Mouse (Mus musculus): ENCODE measurements around the gene Zfp683. TPM values are rescaled to one million over a fixed set of nuclear protein-coding genes. Genes with fewer than 3 reads are reported as not detected.

Gene Zfp683
- not detected in 2 replicates for polyA plus RNA-seq (2012; ENCODE audit: insufficient read depth, insufficient read length, low replicate concordance, missing spikeins)

DNA sequence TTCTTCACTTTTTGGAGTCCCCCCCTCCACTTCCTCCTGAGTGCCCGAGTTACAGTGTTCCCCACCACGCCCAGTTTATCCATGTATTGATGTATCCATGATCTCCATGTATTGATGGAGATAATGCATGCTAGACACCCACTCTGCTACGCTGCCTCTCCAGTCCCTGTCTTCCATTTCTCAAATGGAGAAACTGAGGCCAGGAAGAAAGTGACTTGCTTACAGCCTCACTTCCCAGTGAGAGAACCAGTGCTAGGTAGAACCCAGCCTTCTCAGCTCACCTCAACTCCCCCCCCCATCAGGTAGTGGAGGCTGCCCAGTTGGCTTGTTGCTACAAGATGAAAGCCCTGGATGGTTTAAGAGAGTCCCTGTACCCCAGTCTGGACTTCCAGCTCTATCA lies at the start of gene Zfp683:
Gene Zfp683 (plus strand): TSS at position 301 of the 400 bp plus-strand sequence.
- WGBS: 84% methylated on average over 3 of the region's 3 CpGs
- no peak within 1 kb of the TSS for H3K27ac ChIP-seq (ENCODE audit: insufficient read depth, low read depth, low read length)
- TF ChIP-seq CTCF (IDR thresholded peaks at IDR 0.05; ENCODE audit: insufficient read depth, low read depth, low read length): no peak
- TF ChIP-seq POLR2A (IDR thresholded peaks at IDR 0.05; ENCODE audit: insufficient read depth, low read depth, low read length): no peak
- peaks cover 5% of the 10 kb centered on the region for H3K4me1 ChIP-seq (ENCODE audit: control insufficient read depth, insufficient read depth, low read length)
- H3K4me3 ChIP-seq (ENCODE audit: insufficient read depth, low read depth, low read length): no peak within 1 kb of the TSS

DNA sequence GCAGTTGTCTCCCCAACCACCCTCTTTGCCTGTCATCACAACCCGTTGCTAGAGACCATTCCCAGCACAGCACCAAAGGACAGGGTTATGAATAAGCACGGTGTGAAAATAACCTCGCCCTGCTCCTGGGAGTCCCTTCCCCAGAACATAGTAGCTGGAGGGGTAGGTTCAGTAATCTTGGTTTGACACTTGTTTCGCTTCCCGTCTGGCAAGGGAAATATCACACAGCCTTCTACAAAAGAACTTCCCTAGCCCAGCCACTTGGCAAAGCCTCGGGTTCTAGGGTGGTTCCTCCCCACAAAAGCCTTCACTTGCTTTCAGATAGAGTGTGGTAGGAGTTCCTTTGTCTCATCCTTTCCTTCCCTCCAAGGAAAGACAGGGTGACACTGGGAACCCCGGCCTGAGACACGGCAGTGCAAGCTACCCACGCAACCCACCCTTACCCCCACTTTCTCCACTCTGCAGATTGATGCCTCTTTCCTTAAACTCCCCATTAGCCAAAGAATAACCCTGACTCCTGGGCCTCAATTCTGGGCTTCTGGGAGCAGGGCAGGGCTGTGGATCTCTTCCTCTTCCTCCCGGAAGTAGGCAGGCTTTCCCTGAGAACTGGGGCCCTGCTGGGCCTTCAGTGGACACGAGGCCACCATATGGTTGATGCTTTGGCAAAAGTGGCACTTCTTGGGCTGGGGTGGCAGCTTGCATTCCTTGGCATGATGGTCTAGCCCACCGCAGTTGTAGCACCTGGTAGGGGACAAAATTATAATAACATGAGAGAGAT lies 47.9 kb upstream of the Zfp683 start:
- TF ChIP-seq POLR2A (IDR thresholded peaks at IDR 0.05; ENCODE audit: insufficient read depth, low read depth, low read length) (no peak), CTCF (IDR thresholded peaks at IDR 0.05; ENCODE audit: insufficient read depth, low read depth, low read length) (no peak)
- Histone ChIP-seq H3K27ac (ENCODE audit: insufficient read depth, low read depth, low read length) (no peak overlapping the region), H3K4me1 (ENCODE audit: control insufficient read depth, insufficient read depth, low read length) (no peaks in the 10 kb centered on the region), H3K4me3 (ENCODE audit: insufficient read depth, low read depth, low read length) (no peak overlapping the region)
- WGBS: 64% methylated on average over 12 of the region's 12 CpGs

DNA sequence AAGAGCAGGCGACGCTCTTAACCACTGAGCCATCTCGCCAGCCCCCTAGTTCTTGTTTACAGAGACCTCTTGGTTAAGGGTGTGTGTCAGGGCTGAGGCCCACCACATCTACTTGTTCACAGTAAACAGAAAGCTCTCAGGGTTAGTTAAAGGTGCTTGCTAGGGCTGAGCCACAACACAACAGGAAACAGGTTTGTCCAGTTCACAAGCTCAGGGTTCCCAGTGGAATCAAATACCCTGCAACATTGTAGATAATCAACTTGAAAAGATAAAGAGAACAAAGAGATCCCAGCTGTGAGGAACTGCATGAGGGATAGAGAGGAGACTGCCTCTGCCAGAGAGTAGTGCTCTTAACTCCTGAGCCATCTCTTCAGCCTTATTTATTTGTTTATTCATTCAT lies 46.8 kb upstream of the Zfp683 start:
- Histone ChIP-seq H3K4me3 (ENCODE audit: insufficient read depth, low read depth, low read length) (no peak overlapping the region), H3K27ac (ENCODE audit: insufficient read depth, low read depth, low read length) (no peak overlapping the region), H3K4me1 (ENCODE audit: control insufficient read depth, insufficient read depth, low read length) (no peaks in the 10 kb centered on the region)
- WGBS: 93% methylated on average over 3 of the region's 3 CpGs
- TF ChIP-seq POLR2A (IDR thresholded peaks at IDR 0.05; ENCODE audit: insufficient read depth, low read depth, low read length): no peak
- TF ChIP-seq CTCF (IDR thresholded peaks at IDR 0.05; ENCODE audit: insufficient read depth, low read depth, low read length): no peak

DNA sequence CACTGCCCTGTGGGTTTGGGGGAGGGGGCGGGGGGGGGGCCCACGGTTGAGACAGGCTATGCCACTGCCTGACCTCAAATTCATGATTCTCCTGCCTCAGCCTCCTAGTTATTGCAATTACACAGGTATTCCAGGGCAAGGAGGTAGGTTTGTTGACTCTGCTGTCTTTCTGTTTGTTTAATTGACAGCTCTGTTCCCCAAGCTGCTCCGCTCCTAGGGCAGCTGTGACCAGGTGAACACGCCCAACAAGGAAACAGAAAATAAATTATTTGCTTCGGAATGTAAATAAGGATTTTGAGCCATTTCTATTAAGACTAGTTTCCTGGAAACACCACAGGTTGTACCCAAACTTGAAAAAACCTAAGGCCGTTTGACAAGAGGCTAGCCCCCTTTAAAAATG lies 43.9 kb upstream of the Zfp683 start:
- WGBS: 61% methylated on average over 6 of the region's 6 CpGs
- H3K4me1 ChIP-seq (ENCODE audit: control insufficient read depth, insufficient read depth, low read length): no peaks in the 10 kb centered on the region
- no peak overlapping the region for H3K4me3 ChIP-seq (ENCODE audit: insufficient read depth, low read depth, low read length)
- TF ChIP-seq POLR2A (IDR thresholded peaks at IDR 0.05; ENCODE audit: insufficient read depth, low read depth, low read length): no peak
- no peak for TF ChIP-seq CTCF (IDR thresholded peaks at IDR 0.05; ENCODE audit: insufficient read depth, low read depth, low read length)
- no peak overlapping the region for H3K27ac ChIP-seq (ENCODE audit: insufficient read depth, low read depth, low read length)

DNA sequence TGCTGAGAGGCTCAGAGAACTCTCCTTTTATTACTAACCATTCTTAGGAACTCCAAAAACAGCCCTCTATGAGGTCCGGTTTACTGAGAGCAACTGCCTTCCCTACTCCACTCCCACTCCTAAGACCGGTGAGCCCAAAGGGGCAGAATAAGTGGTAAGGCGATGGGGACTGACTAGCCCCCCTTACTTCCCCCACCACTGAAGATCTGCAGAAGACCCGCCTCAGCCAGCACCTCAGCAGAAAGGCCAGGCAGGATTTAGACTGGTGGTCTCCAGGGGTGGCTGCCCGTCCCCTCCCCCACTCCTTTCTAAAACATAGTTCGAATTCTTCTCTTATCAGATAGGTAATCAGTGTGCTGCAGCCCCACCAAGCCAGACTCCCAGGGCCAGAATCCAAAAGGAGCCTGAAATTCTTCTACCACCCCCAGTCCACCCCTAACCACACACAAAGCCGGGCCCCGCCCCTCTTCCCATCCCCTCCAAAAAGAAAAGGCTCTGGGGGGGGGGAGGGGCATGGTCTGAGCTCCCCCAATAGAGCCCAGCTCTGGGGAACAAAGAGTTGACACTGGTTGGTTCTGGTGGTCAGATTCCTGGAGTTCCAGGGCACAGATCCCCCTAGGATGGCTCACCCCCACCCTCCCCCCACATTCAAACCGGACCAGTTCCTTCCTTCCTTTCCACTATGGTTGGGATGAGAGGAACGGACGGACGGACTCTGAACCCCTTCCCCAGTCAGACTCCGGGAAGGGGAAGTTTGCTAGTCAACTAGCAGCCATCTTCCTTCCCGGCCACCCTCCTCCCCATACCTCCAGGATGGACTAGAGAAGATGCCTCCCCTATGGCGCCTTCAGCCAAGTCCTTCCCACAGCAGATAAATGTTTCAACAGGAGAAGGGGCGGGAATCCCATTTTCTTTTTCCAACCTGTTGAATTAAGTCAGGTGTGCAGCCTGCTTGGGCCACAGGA lies 41.9 kb upstream of the Zfp683 start:
- WGBS: 22% methylated on average over 16 of the region's 16 CpGs

DNA sequence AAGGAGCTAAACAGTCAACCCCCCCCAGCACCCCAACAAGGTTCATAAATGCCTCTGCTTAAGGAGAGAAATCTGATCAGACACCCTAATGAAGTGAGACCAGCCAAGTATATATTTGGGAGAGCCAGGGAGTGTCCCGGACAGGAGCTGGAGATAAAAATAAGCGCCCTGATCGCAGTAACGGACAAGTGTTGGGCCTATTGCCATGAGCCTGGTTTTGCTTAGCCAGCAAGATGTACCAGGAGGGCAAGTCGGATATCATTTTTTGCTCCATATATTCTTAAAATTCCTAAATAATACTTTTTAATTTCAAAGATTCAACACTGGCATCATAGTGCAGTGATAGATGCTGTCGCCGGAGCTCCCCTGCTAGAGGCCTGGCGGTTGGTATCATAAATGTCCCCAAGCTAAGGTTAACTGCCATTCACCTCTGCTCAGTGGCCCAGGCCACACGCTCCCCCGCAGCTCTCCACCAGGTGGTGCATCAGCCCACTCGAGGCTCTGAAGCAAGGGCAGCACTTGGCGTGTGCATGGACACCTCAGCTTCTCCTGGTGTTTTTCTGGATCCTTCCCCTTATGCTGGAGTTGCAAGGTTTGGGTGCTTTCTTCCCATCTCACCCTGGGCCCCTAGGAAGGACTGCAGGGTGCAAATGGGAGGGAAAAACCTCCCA lies 40.6 kb upstream of the Zfp683 start:
- WGBS: 67% methylated on average over 12 of the region's 12 CpGs
- TF ChIP-seq POLR2A (IDR thresholded peaks at IDR 0.05; ENCODE audit: insufficient read depth, low read depth, low read length): no peak
- Histone ChIP-seq H3K4me1 (ENCODE audit: control insufficient read depth, insufficient read depth, low read length) (peaks cover 6% of the 10 kb centered on the region; the same call in 1 of the 2 replicates), H3K27ac (ENCODE audit: insufficient read depth, low read depth, low read length) (no peak overlapping the region), H3K4me3 (ENCODE audit: insufficient read depth, low read depth, low read length) (no peak overlapping the region)

More for the DNA sequence above, 41.9 kb upstream of the Zfp683 start:
- no peak overlapping the region for H3K4me3 ChIP-seq (ENCODE audit: insufficient read depth, low read depth, low read length)
- no peak overlapping the region for H3K27ac ChIP-seq (ENCODE audit: insufficient read depth, low read depth, low read length)
- no peaks in the 10 kb centered on the region for H3K4me1 ChIP-seq (ENCODE audit: control insufficient read depth, insufficient read depth, low read length)
- TF ChIP-seq POLR2A (IDR thresholded peaks at IDR 0.05; ENCODE audit: insufficient read depth, low read depth, low read length) (no peak), CTCF (IDR thresholded peaks at IDR 0.05; ENCODE audit: insufficient read depth, low read depth, low read length) (no peak)

DNA sequence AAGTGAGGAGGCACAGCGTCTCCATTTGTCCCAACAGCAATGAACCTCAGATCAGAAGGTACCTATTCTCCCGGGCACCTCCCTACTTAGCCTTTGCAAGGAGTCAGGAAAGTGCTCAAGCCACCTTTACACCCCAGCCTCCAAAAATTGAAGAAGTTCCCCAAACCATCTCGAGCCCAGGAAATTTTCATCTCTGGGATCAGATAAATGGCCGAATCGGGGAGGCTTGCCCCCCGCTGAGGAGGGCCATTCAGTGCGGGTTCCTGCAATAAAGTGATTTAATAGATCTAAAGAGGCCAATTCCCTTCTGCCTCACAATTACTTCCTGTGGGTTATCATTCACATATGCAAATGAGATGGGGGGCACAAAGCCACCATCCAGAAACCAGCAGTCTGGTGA lies 37.4 kb upstream of the Zfp683 start:
- TF ChIP-seq POLR2A (IDR thresholded peaks at IDR 0.05; ENCODE audit: insufficient read depth, low read depth, low read length): no peak
- TF ChIP-seq CTCF (IDR thresholded peaks at IDR 0.05; ENCODE audit: insufficient read depth, low read depth, low read length): no peak
- Histone ChIP-seq H3K4me1 (ENCODE audit: control insufficient read depth, insufficient read depth, low read length) (peaks cover 17% of the 10 kb centered on the region), H3K27ac (ENCODE audit: insufficient read depth, low read depth, low read length) (no peak overlapping the region), H3K4me3 (ENCODE audit: insufficient read depth, low read depth, low read length) (no peak overlapping the region)
- WGBS: 37% methylated on average over 7 of the region's 7 CpGs

DNA sequence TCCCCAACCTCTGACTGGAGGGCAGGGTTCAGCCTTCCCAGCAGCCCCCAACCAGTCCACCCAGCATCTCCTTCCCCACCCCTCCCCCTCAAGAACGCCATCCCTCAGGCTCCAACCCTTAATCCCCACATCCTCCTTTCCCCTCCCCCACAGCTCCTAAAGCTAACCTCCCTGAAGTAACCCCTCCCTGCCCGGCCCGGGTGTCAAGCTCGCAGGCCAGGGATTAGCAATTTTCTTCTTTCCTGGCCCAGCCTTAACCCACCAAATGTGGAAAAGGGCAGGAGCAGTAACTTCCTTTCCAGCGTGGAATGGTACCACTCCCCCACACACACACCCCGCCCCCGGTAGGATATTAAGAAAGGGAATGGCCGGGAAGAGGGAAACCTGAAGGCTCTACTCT lies 36.9 kb upstream of the Zfp683 start:
- 24% methylated on average over 8 of the region's 8 CpGs for WGBS
- Histone ChIP-seq H3K4me1 (ENCODE audit: control insufficient read depth, insufficient read depth, low read length) (peaks cover 17% of the 10 kb centered on the region), H3K27ac (ENCODE audit: insufficient read depth, low read depth, low read length) (no peak overlapping the region), H3K4me3 (ENCODE audit: insufficient read depth, low read depth, low read length) (no peak overlapping the region)
- TF ChIP-seq CTCF (IDR thresholded peaks at IDR 0.05; ENCODE audit: insufficient read depth, low read depth, low read length) (no peak), POLR2A (IDR thresholded peaks at IDR 0.05; ENCODE audit: insufficient read depth, low read depth, low read length) (no peak)
